Mouse (Mus musculus) 416B (cell line): ENCODE measurements around the gene Olfr1284.
"Not testable (repeated sequence)": the region's sequence is repeated elsewhere in the genome, so short reads cannot be mapped to it uniquely, and the experiment has no call there.

Experiments
- DNase-seq: peaks from one replicate; pipeline ENCODE4 v3.0.0; 2011; ENCODE audit warnings: low read depth

Gene Olfr1284

GRCm38 (mm10) chr2:111375222-111375621, at the start of gene Olfr1284:
Gene Olfr1284, plus strand, starts transcription at chr2:111375522.
- no peak for DNase-seq

GRCm38 (mm10) chr2:111326220-111326619, 49.1 kb upstream of the Olfr1284 start, which contains the start of gene Olfr1281:
Gene Olfr1281, plus strand, starts transcription at chr2:111326520.
- DNase-seq = no peak

GRCm38 (mm10) chr2:111333721-111334120, 41.6 kb upstream of the Olfr1284 start:
- DNase-seq = not testable (repeated sequence)

- no peak for DNase-seq
Measured at GRCm38 (mm10) chr2:111335976-111336375, 39.3 kb upstream of the Olfr1284 start, which contains the start of gene Olfr1282. Gene Olfr1282, minus strand, starts transcription at chr2:111336076.

- no peak for DNase-seq
Measured at GRCm38 (mm10) chr2:111366490-111366889, 8.8 kb upstream of the Olfr1284 start, which contains the start of gene Olfr1283. Gene Olfr1283, plus strand, starts transcription at chr2:111366790.

- no peak for DNase-seq
Measured at GRCm38 (mm10) chr2:111422931-111423330, 47.6 kb downstream of the Olfr1284 start, which contains the start of gene Olfr1286. Gene Olfr1286, minus strand, starts transcription at chr2:111423115.
